Mouse (Mus musculus): Measurements from ENCODE around the gene Tnfaip6.

DNA sequence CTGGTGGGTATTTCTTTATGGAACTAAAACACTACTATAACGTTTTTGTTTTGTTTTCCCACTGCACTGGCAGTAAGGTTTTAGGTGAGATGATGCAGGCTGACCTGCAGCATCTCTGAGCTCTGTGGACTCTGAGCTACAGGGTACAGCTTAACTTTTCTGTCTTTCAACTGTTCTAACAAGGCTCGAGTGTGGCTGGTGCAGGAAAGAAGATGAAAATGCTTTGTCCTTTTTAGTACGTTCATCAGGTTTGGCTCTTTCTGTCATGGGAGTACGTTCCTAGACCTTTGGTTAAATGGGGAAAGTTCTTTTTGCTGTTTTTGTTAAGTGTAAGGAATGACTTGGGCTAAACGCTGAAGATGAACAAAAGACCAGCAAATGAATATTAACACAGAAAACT lies 749 bp downstream of the Tnfaip6 start:
- TF ChIP-seq POLR2A (IDR thresholded peaks at IDR 0.05; ENCODE audit: borderline replicate concordance, control insufficient read depth, low read depth, low read length): no peak
- TF ChIP-seq CTCF (IDR thresholded peaks at IDR 0.05; ENCODE audit: control insufficient read depth, insufficient read depth, low read length): no peak

All from bone marrow, adult 2 months (tissue).